Mouse (Mus musculus): Measurements from ENCODE around the gene Ptpdc1.

Gene Ptpdc1

DNA sequence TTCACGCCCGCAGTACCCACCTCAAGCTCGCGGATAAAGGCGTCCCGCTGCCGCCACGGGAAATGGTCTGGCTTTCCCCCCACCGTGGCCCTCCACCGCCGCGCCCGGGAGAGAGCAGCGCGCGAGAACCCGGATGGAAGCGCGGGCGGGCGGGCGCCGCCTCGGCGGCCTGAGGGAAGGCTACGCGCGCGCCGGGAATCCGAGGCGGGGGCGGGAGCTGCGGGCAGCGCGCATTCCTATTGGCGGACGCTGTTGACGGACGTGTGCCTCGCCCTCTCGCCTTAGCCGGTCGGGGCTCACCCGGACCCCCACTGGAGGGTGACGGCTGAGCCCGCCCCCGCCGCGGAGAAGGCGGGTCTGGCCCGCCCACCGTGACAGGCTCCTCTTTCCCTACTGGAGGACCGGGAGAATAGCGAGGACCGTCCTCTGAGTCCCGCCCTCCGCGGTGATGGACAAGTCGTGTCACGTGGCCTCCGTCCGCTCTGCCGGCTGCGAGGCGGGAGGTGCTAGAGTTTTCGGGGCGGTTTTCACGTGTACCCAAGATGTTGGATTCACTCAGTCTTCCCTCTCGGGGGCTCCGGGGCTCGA is 79.0 kb downstream of the Ptpdc1 start:
- peak; percentile 99 for DNase-seq (ENCODE audit: low spot score)

GRCm38 (mm10) chr13:48545476-48546281 is 79.8 kb downstream of the Ptpdc1 start:
- DNase-seq (ENCODE audit: low spot score): peak; percentile 99

DNA sequence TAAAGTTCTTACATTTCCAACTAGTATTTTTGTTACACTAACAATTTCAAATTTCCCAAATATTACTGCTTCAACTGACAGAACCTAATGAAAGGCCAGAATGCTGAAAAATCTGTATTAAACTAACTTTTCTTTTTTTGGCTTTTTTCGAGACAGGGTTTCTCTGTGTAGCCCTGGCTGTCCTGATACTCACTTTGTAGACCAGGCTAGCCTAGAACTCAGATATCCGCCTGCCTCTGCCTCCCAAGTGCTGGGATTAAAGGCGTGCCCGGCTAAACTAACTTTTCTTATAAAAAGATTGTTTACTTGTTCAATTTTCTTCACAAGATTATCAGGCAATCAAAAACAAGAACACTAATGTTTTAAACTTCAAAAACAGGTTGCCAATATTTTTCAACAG is 80.6 kb downstream of the Ptpdc1 start:
- DNase-seq (ENCODE audit: low spot score): no peak

- DNase-seq (ENCODE audit: low spot score): no peak
These were observed 81.1 kb downstream of the Ptpdc1 start for GRCm38 (mm10) chr13:48544391-48544790.

DNA sequence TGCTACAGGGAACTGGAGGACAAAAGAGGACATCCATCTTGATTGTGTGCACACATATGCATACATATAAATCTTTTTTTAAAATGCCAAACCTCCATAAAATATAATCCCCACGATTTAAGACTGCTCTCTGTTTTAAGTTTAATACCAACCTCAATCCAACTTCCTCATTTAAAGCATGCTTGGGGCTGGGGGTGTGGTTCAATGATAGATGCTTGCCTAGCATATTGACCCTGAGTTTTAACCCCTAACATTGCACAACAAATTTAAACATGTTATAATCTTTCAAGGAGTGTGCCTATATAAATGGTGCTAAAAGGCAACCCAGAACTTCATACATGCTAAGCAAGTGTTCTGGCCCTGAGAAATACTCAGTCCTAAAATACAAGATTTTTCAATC is 85.0 kb downstream of the Ptpdc1 start:
- no peak for DNase-seq (ENCODE audit: low spot score)

GRCm38 (mm10) chr13:48533441-48533840 is 92.0 kb downstream of the Ptpdc1 start:
- DNase-seq (ENCODE audit: low spot score): no peak

DNA sequence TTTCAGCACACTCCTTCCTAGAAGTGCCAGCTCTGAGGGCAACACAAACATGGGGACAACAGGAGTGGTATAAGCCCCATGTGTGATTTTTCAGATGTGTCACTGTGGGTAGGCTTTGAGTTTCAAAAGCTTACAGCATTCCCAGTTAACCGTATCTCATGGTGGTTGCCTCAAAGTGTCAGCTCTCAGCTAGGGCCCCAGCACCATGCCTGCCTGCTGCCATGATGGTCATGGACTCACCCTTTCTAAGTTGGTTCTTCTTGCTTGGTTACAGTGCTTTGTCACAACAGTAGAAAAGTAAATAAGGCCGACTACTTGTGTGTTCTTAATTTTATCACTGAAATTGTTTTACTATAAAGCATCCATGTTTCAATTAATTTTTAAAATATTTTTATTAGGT is 94.0 kb downstream of the Ptpdc1 start:
- no peak for DNase-seq (ENCODE audit: low spot score)

DNA sequence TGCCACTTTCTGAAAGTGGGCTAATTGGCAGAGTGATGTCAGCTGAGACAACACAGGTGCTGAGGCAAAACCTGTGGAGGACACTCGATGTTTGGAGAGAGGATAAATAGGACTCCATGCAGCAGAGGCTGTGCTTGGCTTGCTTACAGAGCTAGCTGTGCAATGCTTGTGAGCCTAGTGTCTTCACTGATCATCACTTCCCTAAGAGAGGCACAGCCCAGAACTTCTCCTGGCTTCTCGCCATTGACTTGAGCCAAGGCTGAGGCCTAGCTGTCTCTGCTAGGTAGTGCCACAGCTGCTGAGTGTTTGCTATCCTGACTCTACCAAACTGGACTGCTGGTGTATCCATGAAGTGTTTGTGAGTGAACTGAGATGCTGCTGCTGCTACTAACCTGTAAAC is 94.8 kb downstream of the Ptpdc1 start:
- peak; percentile 28 for DNase-seq (ENCODE audit: low spot score)

GRCm38 (mm10) chr13:48529028-48529427 is 96.4 kb downstream of the Ptpdc1 start:
- DNase-seq (ENCODE audit: low spot score): no peak

DNA sequence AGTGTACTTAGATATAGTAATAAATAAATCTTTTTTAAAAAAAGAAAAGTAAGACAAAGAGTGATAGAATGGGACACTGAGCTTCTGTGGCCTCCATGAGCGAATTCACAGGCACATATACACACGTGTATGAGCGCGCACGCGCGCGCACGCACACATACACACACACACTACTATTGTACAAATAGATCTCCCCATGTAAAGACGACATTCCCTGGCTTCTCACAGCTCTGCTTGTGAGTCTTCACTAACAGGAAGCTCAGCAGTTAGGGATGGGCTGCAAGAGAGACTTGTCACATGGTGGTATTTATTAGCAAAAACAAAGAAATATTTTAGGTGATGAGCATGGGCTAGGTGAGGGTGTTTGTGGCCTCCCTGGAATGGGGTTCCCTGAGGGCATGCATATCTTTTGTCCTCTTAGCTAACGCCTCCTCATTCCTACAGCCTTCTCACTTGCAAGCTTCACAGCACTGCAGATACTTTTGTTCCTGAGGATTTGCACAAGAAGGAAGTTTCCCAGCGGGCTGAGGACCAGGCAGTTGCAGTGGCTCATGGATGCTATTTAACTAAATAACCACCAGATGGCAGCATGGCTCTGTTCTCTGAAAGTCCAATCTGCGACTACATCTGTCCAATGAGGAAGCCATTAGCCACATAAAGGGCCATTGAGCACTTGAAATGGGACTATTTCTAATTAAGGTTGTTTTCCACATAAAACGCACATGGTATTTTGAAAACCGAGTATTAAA is 97.2 kb downstream of the Ptpdc1 start:
- peak; percentile 86 for DNase-seq (ENCODE audit: low spot score)

Measured in MN1 (cell line).